Mouse (Mus musculus) MEL (cell line): Measurements from ENCODE around the gene Mrpl2.

ENCODE experiments used
- CHD2 ChIP-seq: IDR thresholded peaks from 2 replicates; pipeline ENCODE4 v1.6.1; 2011; ENCODE audit warnings: low read length, improper control_type of control experiment
- EP300 ChIP-seq, 2 experiments: IDR thresholded peaks; 2 replicates each; pipeline ENCODE4 v1.6.1; 2011; ENCODE audit warnings: improper control_type of control experiment in 2 of 2, low read length in 2 of 2, low read depth in 1 of 2, mild to moderate bottlenecking in 1 of 2
- JUND ChIP-seq: IDR thresholded peaks from 2 replicates; pipeline ENCODE4 v1.6.1; 2011; ENCODE audit warnings: low read depth, mild to moderate bottlenecking, improper control_type of control experiment, low read length
- KAT2A ChIP-seq: conservative IDR thresholded peaks from 2 replicates; pipeline ENCODE4 v1.6.1; 2012; ENCODE audit warnings: low read depth, low read length, improper control_type of control experiment, inconsistent platforms
- MAX ChIP-seq: IDR thresholded peaks from 2 replicates; pipeline ENCODE4 v1.6.1; 2011; ENCODE audit warnings: low read length, improper control_type of control experiment
- MAZ ChIP-seq: IDR thresholded peaks from 2 replicates; pipeline ENCODE4 v1.6.1; 2012; ENCODE audit warnings: low read depth, mild to moderate bottlenecking, inconsistent platforms, low read length, improper control_type of control experiment
- NRF1 ChIP-seq: IDR thresholded peaks from 2 replicates; pipeline ENCODE4 v1.6.1; 2014; ENCODE audit warnings: low read depth, mild to moderate bottlenecking, inconsistent platforms, low read length, improper control_type of control experiment, moderate library complexity; ENCODE audit not compliant: poor library complexity, insufficient read depth, severe bottlenecking
- POLR2A ChIP-seq, 2 experiments: IDR thresholded peaks; 2 replicates each; pipeline ENCODE4 v1.6.1; 2011 to 2012; ENCODE audit warnings: low read length in 2 of 2, mild to moderate bottlenecking in 2 of 2, control low read depth in 1 of 2, improper control_type of control experiment in 1 of 2, low read depth in 1 of 2, moderate library complexity in 1 of 2; ENCODE audit not compliant: control insufficient read depth in 1 of 2, insufficient read depth in 1 of 2, poor library complexity in 1 of 2
- TBP ChIP-seq: IDR thresholded peaks from 2 replicates; pipeline ENCODE4 v1.8.0; 2011; ENCODE audit warnings: low read depth, low read length, improper control_type of control experiment
- TCF12 ChIP-seq: IDR thresholded peaks from 2 replicates; pipeline ENCODE4 v1.6.1; 2014; ENCODE audit warnings: low read depth, mild to moderate bottlenecking, inconsistent platforms, low read length, improper control_type of control experiment, moderate library complexity
- ZNF384 ChIP-seq: IDR thresholded peaks from 2 replicates; pipeline ENCODE4 v1.6.1; 2012; ENCODE audit warnings: low read depth, mild to moderate bottlenecking, inconsistent platforms, low read length, improper control_type of control experiment

DNA sequence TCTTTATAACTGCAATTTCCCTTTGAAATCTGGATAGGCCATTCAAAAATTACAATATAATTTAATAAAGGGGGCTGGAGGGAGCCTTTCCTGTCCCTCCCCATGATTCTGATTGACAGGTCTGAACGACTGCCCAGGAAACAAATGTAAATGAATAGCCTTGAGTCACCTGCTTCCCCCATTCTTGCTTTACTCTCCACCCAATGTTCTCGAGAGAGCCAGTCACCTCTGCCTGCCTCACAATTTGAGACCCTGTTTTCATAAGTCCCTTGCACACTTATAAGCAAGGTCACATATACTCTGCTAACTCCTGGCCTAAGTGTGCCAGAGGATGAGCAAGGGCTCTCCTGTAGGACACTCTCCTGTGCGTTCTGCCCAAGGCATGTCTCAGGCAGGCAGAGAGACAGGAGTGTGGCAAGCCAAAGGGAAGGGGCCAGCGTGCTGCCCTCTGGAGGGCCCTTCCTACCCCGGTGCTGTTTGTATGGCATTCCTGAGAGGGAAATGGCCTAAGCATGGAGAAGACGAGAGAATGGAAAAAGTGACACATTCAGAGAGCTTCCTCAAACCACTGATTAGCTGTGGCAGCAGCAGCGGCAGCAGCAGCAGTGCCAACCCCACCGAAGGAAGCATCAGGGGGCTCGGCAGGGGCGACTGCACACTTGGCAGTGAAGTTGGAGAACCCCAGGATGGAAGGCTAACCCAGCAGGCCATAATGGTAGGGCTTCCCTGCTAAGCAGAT lies 22.0 kb upstream of the Mrpl2 start:
- TF ChIP-seq MAX (no peak), ZNF384 (no peak), TBP (no peak), TCF12 (no peak), NRF1 (no peak), CHD2 (no peak), EP300 (IDR thresholded peaks at IDR 0.05; ENCODE audit: low read depth in 1 of 2, low read length in 2 of 2) (no peak), MAZ (no peak), KAT2A (no peak), JUND (no peak), POLR2A (IDR thresholded peaks at IDR 0.05; ENCODE audit: control insufficient read depth in 1 of 2, insufficient read depth in 1 of 2, low read depth in 1 of 2, low read length in 2 of 2, poor library complexity in 1 of 2) (no peak)
